Mouse (Mus musculus) monocyte, adult 5-6 weeks (primary cell): ENCODE results near the gene Zfp78. TPM values are rescaled to one million over a fixed set of nuclear protein-coding genes. Genes with fewer than 3 reads are reported as not detected.

Source experiments
- ATAC-seq: fragments of 153-309, 156-312 bp; replicated peaks from 2 replicates; pipeline ENCODE4 v1.8.0; 2017; ENCODE audit warnings: mild to moderate bottlenecking; ENCODE audit not compliant: low TSS enrichment, insufficient number of reproducible peaks, severe bottlenecking, poor library complexity, low FRiP score
- total RNA-seq: library from RNA; stranded (forward); fragments of 200-1000, 200-491, 200-594 nt; gene quantifications from 3 replicates; pipeline ENCODE4 v1.2.3, GENCODE M21; 2017

The Zfp78 gene
- total RNA-seq, 1 experiment from 2014 or later, result 2.9 TPM

GRCm38 (mm10) chr7:6383044-6383455 is 20.0 kb downstream of the Zfp78 start, which contains the start of gene Zfp28:
TSS of gene Zfp28 (plus strand) at chr7:6383295.
- ATAC-seq, result peak; percentile 93

- no peak for ATAC-seq
Measured at GRCm38 (mm10) chr7:6384011-6384410, 20.9 kb downstream of the Zfp78 start.

- ATAC-seq, result no peak
Measured at GRCm38 (mm10) chr7:6386995-6387394, 23.9 kb downstream of the Zfp78 start.

GRCm38 (mm10) chr7:6388971-6389370 is 25.9 kb downstream of the Zfp78 start:
- ATAC-seq, result no peak

- no peak for ATAC-seq
Measured at GRCm38 (mm10) chr7:6389449-6389848, 26.4 kb downstream of the Zfp78 start.

- peak; percentile 73 for ATAC-seq
Measured at GRCm38 (mm10) chr7:6397996-6398975, 35.2 kb downstream of the Zfp78 start, which contains the start of gene Smim17. TSS of gene Smim17 (plus strand) at chr7:6398715.

- ATAC-seq, result peak; percentile 83
Measured at GRCm38 (mm10) chr7:6410043-6410442, 47.0 kb downstream of the Zfp78 start, which contains the start of gene Gm20715. TSS of gene Gm20715 (plus strand) at chr7:6410277.

- ATAC-seq, result no peak
Measured at GRCm38 (mm10) chr7:6414626-6415441, 51.8 kb downstream of the Zfp78 start.

- no peak for ATAC-seq
Measured at GRCm38 (mm10) chr7:6415442-6415787, 52.3 kb downstream of the Zfp78 start.

GRCm38 (mm10) chr7:6419894-6420293 is 56.8 kb downstream of the Zfp78 start:
- ATAC-seq, result no peak

GRCm38 (mm10) chr7:6429381-6429780 is 66.3 kb downstream of the Zfp78 start:
- no peak for ATAC-seq

- no peak for ATAC-seq
Measured at GRCm38 (mm10) chr7:6430342-6430741, 67.3 kb downstream of the Zfp78 start.

Other genes starting within 250 kb of the Zfp78 start
- 33.9 to 36.8 TPM (median 34.7 TPM) in 3 replicates for gene Zfp787, start 207.3 kb upstream of the Zfp78 start, total RNA-seq
- gene Zfp444, start 191.1 kb upstream of the Zfp78 start, total RNA-seq, result 12.1 to 33.4 TPM (median 16.7 TPM) in 3 replicates
- gene Galp, start 166.2 kb upstream of the Zfp78 start, total RNA-seq, result not detected in 3 replicates
- gene Zscan5b, start 141.0 kb upstream of the Zfp78 start, total RNA-seq, result not detected in 3 replicates
- not detected in 3 replicates for gene Epp13, start 110.6 kb upstream of the Zfp78 start, total RNA-seq
- 1.3 to 5.0 TPM (median 2.3 TPM) in 3 replicates for gene Zfp667, start 76.7 kb upstream of the Zfp78 start, total RNA-seq
- gene Zfp583, start 32.0 kb upstream of the Zfp78 start, total RNA-seq, result 1.3 to 1.9 TPM in 2 of 3 replicates, not detected in the other
- gene Gm3854, start 19.5 kb upstream of the Zfp78 start, total RNA-seq, result 0.19 TPM in 1 of 3 replicates, not detected in the others
- 1.6 to 3.7 TPM (median 2.9 TPM) in 3 replicates for gene Zfp28, start 20.0 kb downstream of the Zfp78 start, total RNA-seq
- gene Smim17, start 35.4 kb downstream of the Zfp78 start, total RNA-seq, result not detected in 3 replicates
- gene Gm20715, start 47.0 kb downstream of the Zfp78 start, total RNA-seq, result not detected in 3 replicates
- not detected in 3 replicates for gene Olfr1344, start 75.4 kb downstream of the Zfp78 start, total RNA-seq
- gene Olfr1336, start 92.9 kb downstream of the Zfp78 start, total RNA-seq, result not detected in 3 replicates
- not detected in 3 replicates for gene Olfr1346, start 103.8 kb downstream of the Zfp78 start, total RNA-seq
- gene Olfr5, start 123.7 kb downstream of the Zfp78 start, total RNA-seq, result not detected in 3 replicates
- gene Olfr1347, start 136.5 kb downstream of the Zfp78 start, total RNA-seq, result not detected in 3 replicates
- not detected in 3 replicates for gene Olfr1348, start 145.5 kb downstream of the Zfp78 start, total RNA-seq
- not detected in 3 replicates for gene Olfr1349, start 159.7 kb downstream of the Zfp78 start, total RNA-seq
- not detected in 3 replicates for gene Olfr1350, start 201.6 kb downstream of the Zfp78 start, total RNA-seq